Mouse (Mus musculus) midbrain, embryonic 14.5 days (tissue): ENCODE results near the gene Dmrta2. TPM values are rescaled to one million over a fixed set of nuclear protein-coding genes. Genes with fewer than 3 reads are reported as not detected.

Experiments
- ATAC-seq: fragments of 200-750 bp; cut with Nextera tagmentation; 2 replicates; pipeline ENCODE4 v1.8.0; 2017; ENCODE audit warnings: moderate number of reproducible peaks, moderate library complexity; ENCODE audit not compliant: low FRiP score, low TSS enrichment
- DNase-seq: peaks from one replicate; pipeline ENCODE4 v3.0.0-alpha.2; 2015
- H3K27ac ChIP-seq: fragments of 300-500 bp; sonication (generic); replicated peaks from 2 replicates; pipeline ENCODE4 v1.5.1; 2014; ENCODE audit warnings: mild to moderate bottlenecking, low read depth, low read length, moderate library complexity
- H3K27me3 ChIP-seq: fragments of 300-500 bp; sonication (generic); 2 replicates; pipeline ENCODE4 v1.6.1; 2014; ENCODE audit warnings: low read length, control low read depth, mixed read lengths; ENCODE audit not compliant: control insufficient read depth, insufficient read depth
- H3K36me3 ChIP-seq: fragments of 300-500 bp; sonication (generic); 2 replicates; pipeline ENCODE4 v1.6.1; 2014; ENCODE audit warnings: low read length, control low read depth; ENCODE audit not compliant: control insufficient read depth, insufficient read depth
- H3K4me1 ChIP-seq: fragments of 300-500 bp; sonication (generic); 2 replicates; pipeline ENCODE4 v1.6.1; 2014; ENCODE audit warnings: mild to moderate bottlenecking, antibody characterized with exemption, low read length, control low read depth; ENCODE audit not compliant: control insufficient read depth, insufficient read depth
- H3K4me2 ChIP-seq: fragments of 300-500 bp; sonication (generic); 2 replicates; pipeline ENCODE4 v1.6.1; 2014; ENCODE audit warnings: mild to moderate bottlenecking, low read length, moderate library complexity
- H3K4me3 ChIP-seq: fragments of 300-500 bp; sonication (generic); replicated peaks from 2 replicates; pipeline ENCODE4 v1.5.1; 2014; ENCODE audit warnings: low read depth, low read length
- H3K9ac ChIP-seq: fragments of 300-500 bp; sonication (generic); replicated peaks from 2 replicates; pipeline ENCODE4 v1.6.1; 2014; ENCODE audit warnings: mild to moderate bottlenecking, low read length, moderate library complexity
- H3K9me3 ChIP-seq: fragments of 300-500 bp; sonication (generic); 2 replicates; pipeline ENCODE4 v1.6.1; 2016; ENCODE audit warnings: low read length, control low read depth, mixed read lengths; ENCODE audit not compliant: control insufficient read depth
- WGBS: fragments of 180-500 bp; shearing (Covaris S2); extraction: QIAGEN DNeasy Blood & Tissue Kit; methylation state at CpG from one replicate; pipeline ENCODE4 v1.1.7; 2014; 5-methylcytosine and 5-hydroxymethylcytosine counted together
- polyA plus RNA-seq: library from polyadenylated mRNA; unstranded; fragments of >200 nt; fragmentation: Nextera tagmentation; extraction: Ambion mirVana; gene quantifications from 2 replicates; pipeline ENCODE4 v1.2.1, GENCODE M21; 2014

The Dmrta2 gene
- polyA plus RNA-seq, 1 experiment from 2014 or later = 1.4 TPM

- ATAC-seq = no peak
- no peaks in the 10 kb centered on the region for H3K36me3 ChIP-seq
- DNase-seq = peak; percentile 24
- H3K9me3 ChIP-seq = no peaks in the 10 kb centered on the region
- no peak overlapping the region for H3K4me2 ChIP-seq
- no peak overlapping the region for H3K4me3 ChIP-seq
- peaks cover 86% of the 10 kb centered on the region for H3K27me3 ChIP-seq
- no peaks in the 10 kb centered on the region for H3K4me1 ChIP-seq
- no peak overlapping the region for H3K27ac ChIP-seq
- H3K9ac ChIP-seq = no peak overlapping the region
- WGBS = 2% methylated on average over 20 of the region's 20 CpGs
These were observed 9.9 kb downstream of the Dmrta2 start for GRCm38 (mm10) chr4:109987560-109988362.

GRCm38 (mm10) chr4:109988411-109988810, 10.6 kb downstream of the Dmrta2 start:
- Histone ChIP-seq H3K9me3 (no peaks in the 10 kb centered on the region), H3K4me2 (no peak overlapping the region), H3K27ac (no peak overlapping the region), H3K36me3 (no peaks in the 10 kb centered on the region), H3K4me1 (no peaks in the 10 kb centered on the region), H3K4me3 (no peak overlapping the region), H3K27me3 (peaks cover 84% of the 10 kb centered on the region), H3K9ac (no peak overlapping the region)
- WGBS = 13% methylated on average over 5 of the region's 5 CpGs
- ATAC-seq (no peak), DNase-seq (peak; percentile 2)

- no peak overlapping the region for H3K27ac ChIP-seq
- WGBS = 31% methylated on average over 6 of the region's 6 CpGs
- H3K36me3 ChIP-seq = no peaks in the 10 kb centered on the region
- no peaks in the 10 kb centered on the region for H3K4me1 ChIP-seq
- no peaks in the 10 kb centered on the region for H3K9me3 ChIP-seq
- DNase-seq = peak; percentile 12
- no peak for ATAC-seq
- H3K27me3 ChIP-seq = peaks cover 84% of the 10 kb centered on the region
- no peak overlapping the region for H3K4me2 ChIP-seq
- H3K4me3 ChIP-seq = no peak overlapping the region
- H3K9ac ChIP-seq = no peak overlapping the region
These were observed 11.4 kb downstream of the Dmrta2 start for GRCm38 (mm10) chr4:109989213-109989612.

- DNase-seq = no peak
- Histone ChIP-seq H3K4me2 (no peak overlapping the region), H3K4me1 (no peaks in the 10 kb centered on the region), H3K27ac (no peak overlapping the region), H3K27me3 (no peaks in the 10 kb centered on the region), H3K9ac (no peak overlapping the region), H3K36me3 (no peaks in the 10 kb centered on the region), H3K4me3 (no peak overlapping the region), H3K9me3 (no peaks in the 10 kb centered on the region)
- ATAC-seq = no peak
- WGBS = 96% methylated on average over 1 of the region's 1 CpGs
These were observed 28.2 kb downstream of the Dmrta2 start for GRCm38 (mm10) chr4:110006044-110006443.

GRCm38 (mm10) chr4:110019145-110019544, 41.3 kb downstream of the Dmrta2 start:
- DNase-seq (no peak), ATAC-seq (no peak)
- Histone ChIP-seq H3K4me1 (no peaks in the 10 kb centered on the region), H3K27ac (no peak overlapping the region), H3K27me3 (peaks cover 18% of the 10 kb centered on the region), H3K4me3 (no peak overlapping the region), H3K9me3 (no peaks in the 10 kb centered on the region), H3K4me2 (no peak overlapping the region), H3K36me3 (no peaks in the 10 kb centered on the region), H3K9ac (no peak overlapping the region)
- 54% methylated on average over 9 of the region's 9 CpGs for WGBS

DNA sequence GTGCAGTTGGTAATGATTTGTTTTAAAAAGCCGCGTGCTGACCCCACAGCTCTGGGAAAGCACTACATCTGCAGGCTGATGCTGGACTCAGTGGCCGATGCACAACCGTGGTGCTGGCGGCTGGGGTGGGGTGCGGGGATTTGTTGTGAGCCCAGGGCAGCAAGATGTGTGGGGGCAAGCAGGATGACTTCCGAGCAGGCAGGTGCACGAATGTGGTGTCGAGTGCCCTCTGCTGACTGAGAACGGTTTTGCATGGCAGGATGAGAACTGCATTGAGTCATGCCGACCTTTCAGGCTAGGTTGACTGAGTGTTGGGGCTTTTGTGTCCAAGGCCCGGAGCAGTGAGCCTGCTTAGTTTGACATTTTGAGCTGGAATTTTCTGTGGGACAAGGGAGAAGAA, 42.4 kb downstream of the Dmrta2 start:
- DNase-seq (peak; percentile 92), ATAC-seq (peak; percentile 31)
- no peaks in the 10 kb centered on the region for H3K9me3 ChIP-seq
- H3K27me3 ChIP-seq = peaks cover 18% of the 10 kb centered on the region
- no peak overlapping the region for H3K4me3 ChIP-seq
- no peaks in the 10 kb centered on the region for H3K36me3 ChIP-seq
- no peak overlapping the region for H3K9ac ChIP-seq
- WGBS = 6% methylated on average over 12 of the region's 12 CpGs
- peak overlapping the region; percentile 49 for H3K4me2 ChIP-seq
- H3K4me1 ChIP-seq = no peaks in the 10 kb centered on the region
- no peak overlapping the region for H3K27ac ChIP-seq

DNA sequence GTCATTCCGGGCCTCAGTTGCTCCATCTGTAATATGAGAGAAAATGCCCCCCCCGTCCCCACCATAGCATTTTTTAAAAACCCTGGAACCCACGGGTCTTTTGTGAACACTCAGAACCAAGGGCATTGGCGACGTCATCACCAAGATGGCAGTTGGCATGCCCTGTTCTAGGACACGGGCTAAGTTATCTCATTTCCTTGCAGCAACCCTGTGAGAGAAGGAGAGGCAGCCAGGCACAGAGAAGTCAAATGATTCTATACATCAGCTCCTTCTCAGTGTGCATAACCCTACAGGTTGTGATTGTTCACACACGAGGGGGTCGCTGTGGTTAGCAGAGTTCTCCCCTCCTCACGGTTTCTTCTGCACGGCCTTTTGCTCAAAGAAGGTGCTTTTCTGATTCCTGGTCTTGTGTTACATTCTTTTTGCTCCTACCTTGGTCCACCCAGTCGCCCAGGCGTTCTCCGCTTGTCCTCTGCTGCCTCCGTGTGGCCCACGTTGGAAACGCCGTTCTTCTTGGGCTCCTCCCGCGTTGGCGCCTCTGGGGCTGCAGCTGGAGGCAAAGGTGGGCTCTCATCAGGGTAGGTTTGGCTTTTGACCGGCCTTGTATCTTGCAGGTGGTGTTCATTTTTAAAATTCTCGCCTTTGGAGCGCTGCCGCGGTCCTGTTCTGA, 44.2 kb downstream of the Dmrta2 start:
- Histone ChIP-seq H3K4me3 (no peak overlapping the region), H3K27ac (no peak overlapping the region), H3K9me3 (no peaks in the 10 kb centered on the region), H3K4me1 (no peaks in the 10 kb centered on the region), H3K4me2 (peak overlapping the region; percentile 43), H3K36me3 (no peaks in the 10 kb centered on the region), H3K9ac (no peak overlapping the region), H3K27me3 (peaks cover 18% of the 10 kb centered on the region)
- 15% methylated on average over 25 of the region's 25 CpGs for WGBS
- peak; percentile 91 for DNase-seq
- peak; percentile 53 for ATAC-seq

DNA sequence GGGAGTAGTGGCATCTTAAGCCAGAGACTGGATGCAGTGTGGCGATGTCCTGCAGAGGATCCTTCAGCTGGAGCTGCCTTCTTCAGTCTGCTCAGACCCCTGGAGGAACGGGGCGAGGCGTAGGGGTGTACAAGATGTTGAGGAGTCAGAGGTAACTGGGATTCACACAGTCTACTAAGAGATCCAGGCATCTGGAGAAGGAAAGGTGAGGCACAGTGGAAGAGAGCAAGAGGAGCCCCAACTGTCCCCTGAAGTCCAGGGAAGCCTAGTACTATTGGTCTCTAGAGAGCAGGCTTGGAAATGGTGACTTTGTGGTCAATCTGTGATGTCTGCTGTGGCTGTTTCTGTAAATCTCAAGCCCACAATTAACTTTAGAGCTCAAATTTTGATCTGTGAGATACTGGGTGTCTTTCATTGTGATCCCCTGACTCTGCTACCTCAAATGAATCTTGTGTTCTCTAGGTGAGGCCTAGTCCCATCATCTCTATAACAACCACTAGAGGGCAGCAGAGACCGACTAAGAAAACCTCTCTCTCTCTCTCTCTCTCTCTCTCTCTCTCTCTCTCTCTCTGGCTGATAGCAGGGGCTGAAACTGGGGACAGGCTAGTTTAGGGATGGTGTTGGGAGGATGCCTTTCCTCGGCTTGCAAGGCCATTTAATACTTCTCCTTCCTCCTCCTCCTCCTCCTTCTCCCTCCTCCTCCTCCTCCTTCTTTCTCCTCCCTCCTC, 50.8 kb downstream of the Dmrta2 start:
- Histone ChIP-seq H3K27ac (no peak overlapping the region), H3K9me3 (no peaks in the 10 kb centered on the region), H3K9ac (no peak overlapping the region), H3K4me3 (no peak overlapping the region), H3K27me3 (no peaks in the 10 kb centered on the region), H3K4me2 (no peak overlapping the region), H3K36me3 (no peaks in the 10 kb centered on the region), H3K4me1 (no peaks in the 10 kb centered on the region)
- DNase-seq (peak; percentile 90), ATAC-seq (peak; percentile 66)
- 61% methylated on average over 6 of the region's 6 CpGs for WGBS
